Mouse (Mus musculus) c-Kit-positive CD71-positive TER-119-positive erythroid progenitor cells, embryonic 14.5 days (primary cell): ENCODE measurements around the gene Pcsk2.

Source experiments
- DNase-seq: peaks from one replicate; pipeline ENCODE4 v3.0.0-alpha.2; 2013; ENCODE audit warnings: low spot score

The Pcsk2 gene

GRCm38 (mm10) chr2:143545758-143546246 is at the start of gene Pcsk2:
Gene Pcsk2 (plus strand): TSS chr2:143546156.
- no peak for DNase-seq

GRCm38 (mm10) chr2:143500845-143501244 is 45.1 kb upstream of the Pcsk2 start:
- DNase-seq, result no peak

- no peak for DNase-seq
These were observed 44.2 kb upstream of the Pcsk2 start for GRCm38 (mm10) chr2:143501760-143502159.

GRCm38 (mm10) chr2:143502203-143502602 is 43.8 kb upstream of the Pcsk2 start:
- no peak for DNase-seq

GRCm38 (mm10) chr2:143536485-143536884 is 9.5 kb upstream of the Pcsk2 start:
- DNase-seq, result no peak

GRCm38 (mm10) chr2:143545299-143545751 is 631 bp upstream of the Pcsk2 start:
- no peak for DNase-seq

- DNase-seq, result no peak
These were observed 656 bp downstream of the Pcsk2 start for GRCm38 (mm10) chr2:143546412-143547211.

GRCm38 (mm10) chr2:143547251-143548090 is 1.5 kb downstream of the Pcsk2 start:
- DNase-seq, result no peak

- DNase-seq, result no peak
These were observed 14.4 kb downstream of the Pcsk2 start for GRCm38 (mm10) chr2:143560384-143560783.

GRCm38 (mm10) chr2:143565062-143565461 is 19.1 kb downstream of the Pcsk2 start:
- DNase-seq, result no peak

- no peak for DNase-seq
These were observed 20.0 kb downstream of the Pcsk2 start for GRCm38 (mm10) chr2:143565961-143566360.

- no peak for DNase-seq
These were observed 39.4 kb downstream of the Pcsk2 start for GRCm38 (mm10) chr2:143585341-143585740.

- DNase-seq, result no peak
These were observed 44.4 kb downstream of the Pcsk2 start for GRCm38 (mm10) chr2:143590398-143590797.

- DNase-seq, result no peak
These were observed 57.1 kb downstream of the Pcsk2 start for GRCm38 (mm10) chr2:143603071-143603470.

- no peak for DNase-seq
These were observed 58.0 kb downstream of the Pcsk2 start for GRCm38 (mm10) chr2:143603871-143604512.

GRCm38 (mm10) chr2:143610355-143611331 is 64.7 kb downstream of the Pcsk2 start:
- no peak for DNase-seq

GRCm38 (mm10) chr2:143613466-143613865 is 67.5 kb downstream of the Pcsk2 start:
- DNase-seq, result no peak

GRCm38 (mm10) chr2:143614775-143615174 is 68.8 kb downstream of the Pcsk2 start:
- DNase-seq, result no peak

- DNase-seq, result no peak
These were observed 75.0 kb downstream of the Pcsk2 start for GRCm38 (mm10) chr2:143620916-143621315.

- DNase-seq, result no peak
These were observed 78.0 kb downstream of the Pcsk2 start for GRCm38 (mm10) chr2:143623916-143624315.

GRCm38 (mm10) chr2:143643305-143643704 is 97.3 kb downstream of the Pcsk2 start:
- DNase-seq, result no peak
